Mouse (Mus musculus): Measurements from ENCODE around the gene Trim46. TPM values are rescaled to one million over a fixed set of nuclear protein-coding genes. Genes with fewer than 3 reads are reported as not detected.

Gene Trim46
- polyA plus RNA-seq (2016; fragmentation: Nextera tagmentation; extraction: Ambion mirVana): 25.1 and 26.6 TPM in 2 replicates

GRCm38 (mm10) chr3:89246261-89247100 is at the start of gene Trim46:
Gene Trim46 (minus strand): TSS chr3:89246309.
- H3K36me3 ChIP-seq (replicated peaks): peaks cover 26% of the 10 kb centered on the region
- peaks cover 62% of the 10 kb centered on the region for H3K4me1 ChIP-seq
- ATAC-seq (ENCODE audit: low FRiP score): peak; percentile 72
- peaks cover 11% of the 10 kb centered on the region; the same call in 1 of the 2 replicates for H3K27me3 ChIP-seq
- no peaks in the 10 kb centered on the region for H3K9me3 ChIP-seq
- 1% methylated on average over 42 of the region's 42 CpGs for WGBS
- peak within 1 kb of the TSS; percentile 89 for H3K27ac ChIP-seq
- peak within 1 kb of the TSS; percentile 78 for H3K9ac ChIP-seq
- H3K4me3 ChIP-seq (replicated peaks): peak within 1 kb of the TSS; percentile 67
- peak within 1 kb of the TSS; percentile 91 for H3K4me2 ChIP-seq

DNA sequence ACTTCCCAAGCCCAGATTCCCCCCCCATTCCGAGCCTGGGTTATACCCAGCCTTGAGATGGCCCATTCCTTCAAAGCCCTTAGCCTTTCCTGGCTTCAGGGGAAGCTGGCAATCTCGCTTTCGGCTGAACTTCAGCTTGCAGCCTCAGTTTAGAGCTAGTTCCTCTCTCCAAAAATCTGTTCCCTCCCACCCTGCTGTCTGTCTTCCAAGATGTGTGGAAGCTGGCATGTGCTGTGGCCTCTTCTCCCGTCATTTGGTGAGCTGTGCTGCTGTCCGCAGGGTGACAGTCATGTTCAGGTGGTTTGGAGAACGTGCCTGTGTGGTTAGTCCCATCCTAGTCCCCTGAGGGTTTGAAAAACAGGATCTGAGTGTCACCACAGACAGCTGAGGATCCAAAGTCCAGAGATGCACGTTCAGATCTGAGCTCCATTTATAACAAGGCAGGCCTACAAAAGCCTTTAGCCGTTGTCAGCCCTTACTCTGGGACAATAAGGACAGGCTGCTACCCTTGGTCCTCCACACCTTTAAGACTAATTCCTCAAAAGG is 49.6 kb upstream of the Trim46 start:
- H3K9me3 ChIP-seq: no peaks in the 10 kb centered on the region
- WGBS: 79% methylated on average over 8 of the region's 8 CpGs
- no peak for ATAC-seq (ENCODE audit: low FRiP score)
- H3K27me3 ChIP-seq: peaks cover 25% of the 10 kb centered on the region; the same call in 1 of the 2 replicates
- H3K4me3 ChIP-seq (replicated peaks): no peak overlapping the region
- H3K4me1 ChIP-seq: peaks cover 6% of the 10 kb centered on the region; the same call in 1 of the 2 replicates
- H3K36me3 ChIP-seq (replicated peaks): no peaks in the 10 kb centered on the region
- no peak overlapping the region for H3K4me2 ChIP-seq
- no peak overlapping the region for H3K9ac ChIP-seq
- no peak overlapping the region for H3K27ac ChIP-seq

GRCm38 (mm10) chr3:89294195-89294594 is 48.1 kb upstream of the Trim46 start:
- H3K4me1 ChIP-seq: no peaks in the 10 kb centered on the region
- H3K36me3 ChIP-seq (replicated peaks): no peaks in the 10 kb centered on the region
- no peaks in the 10 kb centered on the region for H3K9me3 ChIP-seq
- H3K27ac ChIP-seq: no peak overlapping the region
- no peak overlapping the region for H3K9ac ChIP-seq
- H3K27me3 ChIP-seq: 0 out of 2 replicates have a peak, but pooled peaks cover 18% of the 10 kb centered on the region
- ATAC-seq (ENCODE audit: low FRiP score): no peak
- no peak overlapping the region for H3K4me3 ChIP-seq (replicated peaks)
- H3K4me2 ChIP-seq: no peak overlapping the region
- 83% methylated on average over 5 of the region's 5 CpGs for WGBS

GRCm38 (mm10) chr3:89293247-89293918 is 47.3 kb upstream of the Trim46 start:
- Histone ChIP-seq H3K9me3 (no peaks in the 10 kb centered on the region), H3K9ac (no peak overlapping the region), H3K4me2 (no peak overlapping the region), H3K4me1 (no peaks in the 10 kb centered on the region), H3K36me3 (replicated peaks) (no peaks in the 10 kb centered on the region), H3K27me3 (0 out of 2 replicates have a peak, but pooled peaks cover 11% of the 10 kb centered on the region), H3K4me3 (replicated peaks) (no peak overlapping the region), H3K27ac (no peak overlapping the region)
- ATAC-seq (ENCODE audit: low FRiP score): no peak
- 92% methylated on average over 11 of the region's 11 CpGs for WGBS

- H3K4me3 ChIP-seq (replicated peaks): no peak overlapping the region
- no peaks in the 10 kb centered on the region for H3K9me3 ChIP-seq
- H3K27me3 ChIP-seq: 0 out of 2 replicates have a peak, but pooled peaks cover 9% of the 10 kb centered on the region
- WGBS: 77% methylated on average over 5 of the region's 5 CpGs
- no peaks in the 10 kb centered on the region for H3K4me1 ChIP-seq
- ATAC-seq (ENCODE audit: low FRiP score): no peak
- H3K27ac ChIP-seq: no peak overlapping the region
- no peak overlapping the region for H3K4me2 ChIP-seq
- H3K9ac ChIP-seq: no peak overlapping the region
- H3K36me3 ChIP-seq (replicated peaks): no peaks in the 10 kb centered on the region
These were observed 46.2 kb upstream of the Trim46 start for GRCm38 (mm10) chr3:89292303-89292702.

DNA sequence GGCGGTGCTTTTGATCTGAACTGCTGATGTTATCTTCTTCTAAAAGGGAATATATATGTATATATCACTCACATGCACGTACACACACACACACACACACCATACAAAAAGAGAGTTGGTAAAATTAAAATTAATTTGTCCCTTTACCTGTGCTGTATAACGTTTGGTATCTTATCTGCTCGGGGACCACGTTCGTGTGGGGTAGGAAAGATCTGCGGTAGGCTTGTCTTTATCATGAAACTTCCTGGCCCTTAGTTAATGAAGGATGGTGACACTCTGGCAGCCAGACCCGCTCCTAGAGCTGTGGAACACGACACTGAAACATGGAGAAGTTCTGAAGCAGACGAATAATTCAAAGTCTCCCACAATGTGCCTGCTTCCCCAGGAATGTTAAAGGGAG is 45.8 kb upstream of the Trim46 start:
- Histone ChIP-seq H3K9me3 (no peaks in the 10 kb centered on the region), H3K36me3 (replicated peaks) (no peaks in the 10 kb centered on the region), H3K4me1 (no peaks in the 10 kb centered on the region), H3K27me3 (0 out of 2 replicates have a peak, but pooled peaks cover 9% of the 10 kb centered on the region), H3K4me3 (replicated peaks) (no peak overlapping the region), H3K9ac (no peak overlapping the region), H3K27ac (no peak overlapping the region), H3K4me2 (no peak overlapping the region)
- ATAC-seq (ENCODE audit: low FRiP score): no peak
- 80% methylated on average over 10 of the region's 10 CpGs for WGBS

GRCm38 (mm10) chr3:89288503-89288928 is 42.4 kb upstream of the Trim46 start:
- WGBS: 59% methylated on average over 7 of the region's 7 CpGs
- Histone ChIP-seq H3K9me3 (no peaks in the 10 kb centered on the region), H3K27me3 (0 out of 2 replicates have a peak, but pooled peaks cover 8% of the 10 kb centered on the region), H3K9ac (no peak overlapping the region), H3K4me3 (replicated peaks) (no peak overlapping the region), H3K4me2 (no peak overlapping the region), H3K36me3 (replicated peaks) (no peaks in the 10 kb centered on the region), H3K4me1 (no peaks in the 10 kb centered on the region), H3K27ac (no peak overlapping the region)
- ATAC-seq (ENCODE audit: low FRiP score): no peak

GRCm38 (mm10) chr3:89287286-89287685 is 41.2 kb upstream of the Trim46 start:
- ATAC-seq (ENCODE audit: low FRiP score): no peak
- WGBS: 62% methylated on average over 5 of the region's 5 CpGs

GRCm38 (mm10) chr3:89285526-89285925 is 39.4 kb upstream of the Trim46 start:
- no peaks in the 10 kb centered on the region for H3K9me3 ChIP-seq
- no peak for ATAC-seq (ENCODE audit: low FRiP score)
- peaks cover 25% of the 10 kb centered on the region for H3K27me3 ChIP-seq
- H3K4me1 ChIP-seq: peaks cover 18% of the 10 kb centered on the region
- H3K27ac ChIP-seq: no peak overlapping the region
- H3K36me3 ChIP-seq (replicated peaks): no peaks in the 10 kb centered on the region
- no peak overlapping the region for H3K4me3 ChIP-seq (replicated peaks)
- 41% methylated on average over 2 of the region's 2 CpGs for WGBS
- H3K9ac ChIP-seq: no peak overlapping the region
- H3K4me2 ChIP-seq: no peak overlapping the region

More at GRCm38 (mm10) chr3:89287286-89287685, 41.2 kb upstream of the Trim46 start:
- Histone ChIP-seq H3K4me2 (no peak overlapping the region), H3K36me3 (replicated peaks) (no peaks in the 10 kb centered on the region), H3K4me1 (peaks cover 1% of the 10 kb centered on the region; the same call in 1 of the 2 replicates), H3K27me3 (0 out of 2 replicates have a peak, but pooled peaks cover 12% of the 10 kb centered on the region), H3K4me3 (replicated peaks) (no peak overlapping the region), H3K27ac (peak overlapping the region; percentile 19; the same call in 1 of the 2 replicates), H3K9ac (no peak overlapping the region), H3K9me3 (no peaks in the 10 kb centered on the region)

DNA sequence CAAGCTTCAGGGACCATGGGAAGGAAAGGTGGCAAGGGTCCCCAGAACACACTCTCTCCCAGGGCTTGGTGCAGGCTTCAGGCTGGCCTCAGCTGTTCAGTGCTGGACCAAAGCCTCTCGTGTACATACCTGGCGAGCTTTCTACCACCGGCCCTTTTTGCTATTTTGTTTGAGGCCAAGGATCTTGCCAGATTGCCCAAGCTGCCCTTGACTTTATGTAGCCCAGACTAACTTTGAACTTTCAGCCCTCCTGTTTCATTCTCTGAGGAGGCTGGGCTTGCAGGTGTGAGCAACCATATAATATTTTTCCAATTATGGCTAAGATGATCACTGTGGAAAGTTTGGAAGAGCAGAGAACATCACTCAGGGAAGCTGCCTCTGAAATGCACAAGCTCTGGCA is 38.2 kb upstream of the Trim46 start:
- Histone ChIP-seq H3K27me3 (peaks cover 38% of the 10 kb centered on the region), H3K27ac (no peak overlapping the region), H3K9me3 (no peaks in the 10 kb centered on the region), H3K4me1 (peaks cover 30% of the 10 kb centered on the region), H3K4me2 (no peak overlapping the region), H3K9ac (no peak overlapping the region), H3K36me3 (replicated peaks) (no peaks in the 10 kb centered on the region), H3K4me3 (replicated peaks) (no peak overlapping the region)
- WGBS: 92% methylated on average over 3 of the region's 3 CpGs
- no peak for ATAC-seq (ENCODE audit: low FRiP score)

DNA sequence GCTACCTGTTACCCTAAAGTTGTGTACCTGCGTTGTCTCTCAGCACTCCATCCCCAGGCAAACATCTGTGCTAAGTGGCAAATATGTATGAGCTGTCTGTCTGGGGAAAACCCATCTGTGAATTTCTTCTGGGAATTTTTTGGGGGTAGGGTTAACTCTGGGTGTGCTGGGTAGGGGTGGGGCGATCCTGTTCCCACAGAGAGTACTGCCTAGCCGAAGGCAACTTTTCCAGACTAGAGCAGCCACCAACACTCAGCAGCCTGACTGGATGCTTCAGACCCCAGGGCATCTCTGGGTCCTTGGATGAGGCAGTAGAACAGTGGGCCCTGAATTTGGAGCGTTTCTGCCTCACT is 36.2 kb upstream of the Trim46 start:
- no peak overlapping the region for H3K4me2 ChIP-seq
- peaks cover 53% of the 10 kb centered on the region for H3K27me3 ChIP-seq
- H3K9ac ChIP-seq: no peak overlapping the region; the same call in 1 of the 2 replicates

More for the DNA sequence above, 36.2 kb upstream of the Trim46 start:
- Histone ChIP-seq H3K4me1 (peaks cover 39% of the 10 kb centered on the region), H3K4me3 (replicated peaks) (no peak overlapping the region), H3K36me3 (replicated peaks) (no peaks in the 10 kb centered on the region), H3K27ac (no peak overlapping the region), H3K9me3 (no peaks in the 10 kb centered on the region)
- no peak for ATAC-seq (ENCODE audit: low FRiP score)
- WGBS: 28% methylated on average over 4 of the region's 4 CpGs
